8 mouse cellular contexts compared by ENCODE assay signal in the genomic region with DNA sequence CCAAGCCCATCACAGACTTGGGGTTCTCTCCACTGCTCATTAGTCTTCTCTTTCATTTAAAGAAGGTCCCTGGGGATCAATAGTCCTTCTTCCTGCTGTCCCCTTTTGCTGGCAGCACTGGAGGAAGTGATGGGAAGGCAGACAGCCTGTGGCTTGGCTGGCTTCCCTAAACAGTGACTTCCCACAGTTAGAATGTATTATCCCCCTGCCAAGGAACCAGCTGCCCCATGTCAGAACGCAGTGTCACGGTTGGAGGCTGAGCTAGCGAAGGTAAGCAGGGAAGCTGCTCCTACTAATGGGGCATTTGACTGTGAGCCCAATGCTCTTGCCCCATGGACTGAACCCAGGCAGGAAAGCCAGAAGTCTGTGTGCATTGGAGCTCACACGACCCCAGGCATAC.
DNase-seq lines count a peak whose midpoint lies in the region; ATAC-seq and TF ChIP-seq lines count a peak whose summit lies in the region.
"Had no signal": no experiment of that assay in that cellular context is flagged by ENCODE, and none has a peak within 500 bp of the region (broad histone marks: within the 10 kb centered on the region; RNA-seq: fewer than 3 reads in every experiment).

No protein-coding gene starts in this region.

- no peak for TF ChIP-seq POLR2A in limb, embryonic 14.5 days (IDR thresholded peaks at IDR 0.05; ENCODE audit: borderline replicate concordance, extremely low read depth, insufficient read depth, insufficient read length)

- no peaks in the 10 kb centered on the region for H3K4me1 ChIP-seq in limb, embryonic 14.5 days (ENCODE audit: control insufficient read depth, insufficient read depth, low read length)
- no peaks in the 10 kb centered on the region for H3K4me1 ChIP-seq in limb, embryonic 10.5 days
- peaks cover 6% of the 10 kb centered on the region; the same call in 1 of the 2 replicates for H3K4me1 ChIP-seq in stomach, embryonic 15.5 days
- H3K4me1 ChIP-seq: heart, embryonic 13.5 days had no signal

- DNase-seq in limb, embryonic 14.5 days (ENCODE audit: low spot score): peak; percentile 17
- DNase-seq in limb, embryonic 10.5 days (ENCODE audit: low spot score): no peak
- DNase-seq in heart, adult 8-10 months (ENCODE audit: low spot score): peak; percentile 68
- DNase-seq in kidney, adult 9 months: peak; percentile 47
- DNase-seq in MN1 (ENCODE audit: low spot score): no peak
- DNase-seq in adipocyte (ENCODE audit: low spot score): no peak

- ATAC-seq in limb, embryonic 14.5 days (ENCODE audit: low FRiP score, low read depth): no peak
- peak; percentile 39; the same call in 1 of the 2 replicates for ATAC-seq in stomach, embryonic 15.5 days (ENCODE audit: insufficient read depth, low FRiP score, low read depth)

- no peaks in the 10 kb centered on the region for H3K9me3 ChIP-seq in limb, embryonic 14.5 days (ENCODE audit: control insufficient read depth, low read length)
- no peaks in the 10 kb centered on the region for H3K9me3 ChIP-seq in limb, embryonic 10.5 days (replicated peaks)
- no peaks in the 10 kb centered on the region for H3K9me3 ChIP-seq in stomach, embryonic 15.5 days
- H3K9me3 ChIP-seq: heart, embryonic 13.5 days had no signal

- H3K4me2 ChIP-seq in limb, embryonic 14.5 days (replicated peaks; ENCODE audit: low read depth, low read length, severe bottlenecking): no peak overlapping the region
- no peak overlapping the region for H3K4me2 ChIP-seq in stomach, embryonic 15.5 days
- H3K4me2 ChIP-seq: heart, embryonic 13.5 days had no signal

- no peaks in the 10 kb centered on the region for H3K36me3 ChIP-seq in limb, embryonic 14.5 days (ENCODE audit: control insufficient read depth, insufficient read depth, low read length)
- H3K36me3 ChIP-seq in limb, embryonic 10.5 days: no peaks in the 10 kb centered on the region
- no peaks in the 10 kb centered on the region for H3K36me3 ChIP-seq in stomach, embryonic 15.5 days
- H3K36me3 ChIP-seq: heart, embryonic 13.5 days had no signal

- H3K27ac ChIP-seq in limb, embryonic 14.5 days (replicated peaks; ENCODE audit: low read depth, low read length): no peak overlapping the region
- H3K27ac ChIP-seq in limb, embryonic 10.5 days: no peak overlapping the region
- peak overlapping the region; percentile 6; the same call in 1 of the 2 replicates for H3K27ac ChIP-seq in stomach, embryonic 15.5 days
- H3K27ac ChIP-seq: heart, embryonic 13.5 days had no signal

- WGBS in limb, embryonic 14.5 days: 80% methylated on average over 4 of the region's 4 CpGs
- 89% methylated on average over 4 of the region's 4 CpGs for WGBS in limb, embryonic 10.5 days
- WGBS in stomach, embryonic 15.5 days: 46% methylated on average over 4 of the region's 4 CpGs

- no peak overlapping the region for H3K4me3 ChIP-seq in limb, embryonic 14.5 days (replicated peaks; ENCODE audit: low read length)
- no peak overlapping the region for H3K4me3 ChIP-seq in limb, embryonic 10.5 days
- no peak overlapping the region for H3K4me3 ChIP-seq in stomach, embryonic 15.5 days (replicated peaks)
- H3K4me3 ChIP-seq: heart, embryonic 13.5 days had no signal

- no peak overlapping the region for H3K9ac ChIP-seq in limb, embryonic 14.5 days (ENCODE audit: low read depth, low read length, severe bottlenecking)
- no peak overlapping the region for H3K9ac ChIP-seq in stomach, embryonic 15.5 days
- H3K9ac ChIP-seq: heart, embryonic 13.5 days had no signal

- no peaks in the 10 kb centered on the region for H3K27me3 ChIP-seq in limb, embryonic 14.5 days (ENCODE audit: control insufficient read depth, insufficient read depth, low read length)
- no peaks in the 10 kb centered on the region for H3K27me3 ChIP-seq in limb, embryonic 10.5 days (ENCODE audit: low read depth, poor library complexity, severe bottlenecking)
- H3K27me3 ChIP-seq in stomach, embryonic 15.5 days (replicated peaks): no peaks in the 10 kb centered on the region

Comparison
In these comparisons a context has a peak if more than half of its experiments do, and no peak if none do; other contexts are left out.
1. DNase-seq: peak in limb, embryonic 14.5 days (single experiment), heart, adult 8-10 months (single experiment) and kidney, adult 9 months (single experiment); none in limb, embryonic 10.5 days (single experiment), MN1 (single experiment) and adipocyte (single experiment).